Mouse (Mus musculus): ENCODE results near the gene Vamp2.

The Vamp2 gene

GRCm38 (mm10) chr11:69121741-69122335, 33.5 kb downstream of the Vamp2 start:
- no peak for TF ChIP-seq GATA4 (IDR thresholded peaks at IDR 0.05; ENCODE audit: insufficient replicate concordance, low read length)

- peak; percentile 47; the same call in 1 of the 2 replicates for TF ChIP-seq GATA4 (IDR thresholded peaks at IDR 0.05; ENCODE audit: insufficient replicate concordance, low read length)
These were observed 34.2 kb downstream of the Vamp2 start, which contains the start of gene 9130213A22Rik for GRCm38 (mm10) chr11:69122336-69122951. 9130213A22Rik (minus strand) TSS chr11:69122589.

DNA sequence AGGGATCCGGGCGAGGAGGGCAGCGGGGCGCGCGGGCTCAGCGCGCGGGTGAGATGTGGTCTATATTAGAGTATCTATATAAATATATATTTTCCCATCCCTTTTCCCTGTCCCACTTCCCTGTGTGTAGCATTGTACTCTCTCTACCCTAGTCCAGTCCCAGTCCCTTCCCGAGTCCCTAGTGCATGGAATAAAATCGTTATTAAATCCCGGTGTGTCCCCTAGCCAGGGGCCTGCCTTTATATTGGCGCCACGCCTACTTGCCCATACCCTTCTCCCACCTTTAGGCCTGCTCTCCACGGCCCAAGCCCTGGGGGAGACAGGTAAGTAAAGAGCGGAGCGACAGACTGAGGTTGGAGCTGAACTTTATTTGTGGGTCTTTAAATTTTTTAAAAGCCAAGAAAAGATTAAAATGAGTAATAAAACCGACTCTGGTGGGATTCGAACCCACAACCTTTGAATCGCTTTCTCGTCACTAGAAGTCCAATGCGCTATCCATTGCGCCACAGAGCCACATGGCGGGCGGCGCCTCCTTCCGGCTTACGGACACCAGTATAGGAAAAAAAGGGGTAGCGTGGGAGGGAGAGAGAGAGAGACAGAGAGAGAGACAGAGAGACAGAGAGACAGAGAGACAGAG, 34.9 kb downstream of the Vamp2 start:
- TF ChIP-seq GATA4 (IDR thresholded peaks at IDR 0.05; ENCODE audit: insufficient replicate concordance, low read length), result 0 out of 2 replicates have a peak, but pooled peaks have one; percentile 21

GRCm38 (mm10) chr11:69123693-69124497, 35.6 kb downstream of the Vamp2 start:
- no peak for TF ChIP-seq GATA4 (IDR thresholded peaks at IDR 0.05; ENCODE audit: insufficient replicate concordance, low read length)

DNA sequence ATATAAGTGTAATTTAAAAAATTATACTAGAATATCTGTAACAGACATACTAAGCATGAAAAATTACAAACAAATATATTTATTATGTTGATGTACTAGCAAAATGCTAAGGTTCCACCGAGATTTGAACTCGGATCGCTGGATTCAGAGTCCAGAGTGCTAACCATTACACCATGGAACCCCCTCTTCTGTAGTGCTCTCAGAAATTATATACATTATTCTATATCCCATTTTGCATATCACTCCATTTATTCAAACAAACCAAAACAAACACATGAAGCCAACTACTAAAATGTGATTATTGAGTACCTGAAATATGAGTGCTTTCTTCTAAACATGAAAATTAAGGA, 36.2 kb downstream of the Vamp2 start:
- no peak for TF ChIP-seq GATA4 (IDR thresholded peaks at IDR 0.05; ENCODE audit: insufficient replicate concordance, low read length)

DNA sequence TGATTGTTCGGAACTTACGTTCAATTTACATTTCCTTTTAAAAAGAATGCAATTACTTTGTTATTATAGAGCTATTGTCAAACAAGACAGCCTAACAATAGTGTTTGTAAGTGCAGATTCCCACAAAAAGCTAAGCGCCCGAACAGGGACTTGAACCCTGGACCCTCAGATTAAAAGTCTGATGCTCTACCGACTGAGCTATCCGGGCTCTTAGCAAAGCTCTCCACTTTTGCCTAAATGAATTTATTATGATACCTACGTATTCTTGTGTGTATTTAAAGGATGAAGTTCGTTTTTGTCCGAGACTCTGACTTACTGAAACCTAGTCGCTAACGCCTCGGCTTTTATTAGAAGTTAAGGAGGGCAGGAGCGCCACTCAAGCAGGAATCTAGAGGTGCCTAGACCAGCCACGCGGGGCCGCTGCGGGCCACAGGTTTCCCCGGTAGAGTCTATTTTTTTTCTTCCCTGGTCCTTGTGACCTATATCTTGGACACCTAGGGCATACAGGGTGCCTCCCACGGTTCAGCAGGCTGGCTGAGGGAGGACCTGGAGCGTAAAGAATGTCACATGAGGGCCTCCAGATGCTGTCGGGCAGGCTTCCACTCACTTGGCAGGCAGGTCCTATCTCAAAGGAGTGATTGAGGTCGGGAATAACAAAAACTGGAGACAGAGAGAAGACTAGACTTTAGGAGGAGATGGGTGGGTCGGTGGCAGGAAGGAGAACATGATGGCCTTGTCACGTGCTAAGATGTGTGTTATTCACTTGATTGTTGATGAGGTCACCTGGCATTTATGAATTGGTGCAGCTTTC, 37.0 kb downstream of the Vamp2 start:
- peak; percentile 32; the same call in 1 of the 2 replicates for TF ChIP-seq GATA4 (IDR thresholded peaks at IDR 0.05; ENCODE audit: insufficient replicate concordance, low read length)

DNA sequence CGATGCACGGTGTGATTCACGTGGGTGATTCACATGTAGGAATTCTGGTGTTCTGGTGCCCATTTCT, 37.4 kb downstream of the Vamp2 start, which contains the start of gene Aloxe3:
Gene Aloxe3 (plus strand): TSS at position 45 of the 67 bp plus-strand sequence.
- TF ChIP-seq GATA4 (IDR thresholded peaks at IDR 0.05; ENCODE audit: insufficient replicate concordance, low read length), result no peak

- TF ChIP-seq GATA4 (IDR thresholded peaks at IDR 0.05; ENCODE audit: insufficient replicate concordance, low read length), result no peak
These were observed 37.8 kb downstream of the Vamp2 start for GRCm38 (mm10) chr11:69125919-69126705.

- TF ChIP-seq GATA4 (IDR thresholded peaks at IDR 0.05; ENCODE audit: insufficient replicate concordance, low read length), result no peak
These were observed 38.4 kb downstream of the Vamp2 start for GRCm38 (mm10) chr11:69126706-69127095.

GRCm38 (mm10) chr11:69128426-69129122, 40.3 kb downstream of the Vamp2 start:
- no peak for TF ChIP-seq GATA4 (IDR thresholded peaks at IDR 0.05; ENCODE audit: insufficient replicate concordance, low read length)

DNA sequence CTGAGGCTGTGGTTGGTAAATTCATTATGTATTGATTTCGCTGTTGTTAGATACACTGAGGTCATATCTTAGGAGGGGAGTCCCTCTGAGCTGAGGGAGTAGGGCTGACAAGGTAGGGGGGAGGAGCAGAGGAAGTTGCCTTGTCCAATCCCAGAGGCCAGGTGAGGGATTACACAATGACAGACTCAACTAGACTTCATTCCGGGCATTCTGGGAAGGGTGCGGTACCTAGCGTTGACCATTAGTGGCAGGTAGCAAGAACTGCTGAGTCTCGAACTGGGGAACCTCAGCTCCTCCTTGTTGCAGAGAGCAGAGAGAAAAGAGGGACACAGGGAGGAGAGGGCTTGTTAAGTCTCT, 45.3 kb downstream of the Vamp2 start:
- no peak for TF ChIP-seq GATA4 (IDR thresholded peaks at IDR 0.05; ENCODE audit: insufficient replicate concordance, low read length)

GRCm38 (mm10) chr11:69133923-69134621, 45.8 kb downstream of the Vamp2 start:
- no peak for TF ChIP-seq GATA4 (IDR thresholded peaks at IDR 0.05; ENCODE audit: insufficient replicate concordance, low read length)

GRCm38 (mm10) chr11:69134622-69134968, 46.3 kb downstream of the Vamp2 start:
- TF ChIP-seq GATA4 (IDR thresholded peaks at IDR 0.05; ENCODE audit: insufficient replicate concordance, low read length), result no peak

DNA sequence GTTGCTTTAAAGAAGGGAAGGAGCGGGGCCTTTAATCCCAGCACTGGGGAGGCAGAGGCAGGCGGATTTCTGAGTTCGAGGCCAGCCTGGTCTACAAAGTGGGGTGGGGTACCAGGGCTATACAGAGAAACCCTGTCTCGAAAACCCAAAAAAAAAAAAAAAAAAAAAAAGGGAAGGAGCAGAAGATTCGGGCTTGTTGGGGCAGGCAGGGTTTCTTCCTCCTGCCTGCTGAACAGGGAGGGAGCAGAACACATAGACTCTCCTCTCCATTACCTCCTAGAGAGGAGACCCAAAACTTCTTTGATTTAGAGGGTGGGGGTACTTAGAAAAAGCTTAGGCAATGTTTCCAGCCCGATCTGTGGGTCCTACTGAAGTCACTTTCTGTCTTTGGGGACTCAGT, 47.1 kb downstream of the Vamp2 start:
- no peak for TF ChIP-seq GATA4 (IDR thresholded peaks at IDR 0.05; ENCODE audit: insufficient replicate concordance, low read length)

All from liver, adult (tissue).